Mouse (Mus musculus): ENCODE measurements around the gene Arsb. TPM values are rescaled to one million over a fixed set of nuclear protein-coding genes. Genes with fewer than 3 reads are reported as not detected.

Arsb gene
- polyA plus RNA-seq, 1 experiment from 2014 or later: 4.6 TPM

DNA sequence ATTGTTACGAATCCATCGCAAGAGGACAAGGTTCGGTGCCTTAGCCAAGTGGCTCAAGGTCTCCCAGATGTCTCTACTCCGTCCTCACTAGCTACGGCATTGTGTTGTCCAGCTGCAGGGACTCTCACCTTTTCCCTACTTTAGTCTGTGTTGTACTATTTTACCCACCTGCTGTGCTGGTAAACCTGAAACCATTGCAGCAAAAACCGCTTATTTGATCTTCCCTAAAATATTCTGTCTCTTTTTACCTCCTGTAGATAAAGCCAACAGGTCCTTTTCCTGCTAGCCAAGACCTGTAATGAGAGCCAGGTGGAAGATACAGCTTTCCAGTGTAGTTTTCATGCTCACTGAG is 58.8 kb downstream of the Arsb start:
- WGBS: 92% methylated on average over 6 of the region's 6 CpGs

GRCm38 (mm10) chr13:93837481-93838225 is 66.2 kb downstream of the Arsb start:
- no peak for ATAC-seq
- Histone ChIP-seq H3K36me3 (ENCODE audit: poor library complexity, severe bottlenecking) (no peaks in the 10 kb centered on the region), H3K4me1 (peaks cover 21% of the 10 kb centered on the region), H3K9ac (no peak overlapping the region), H3K27ac (no peak overlapping the region), H3K9me3 (replicated peaks) (no peaks in the 10 kb centered on the region), H3K27me3 (no peaks in the 10 kb centered on the region), H3K4me3 (no peak overlapping the region), H3K4me2 (no peak overlapping the region)
- WGBS: 88% methylated on average over 12 of the region's 12 CpGs

More for the DNA sequence above, 58.8 kb downstream of the Arsb start:
- no peak overlapping the region for H3K9ac ChIP-seq
- no peak for ATAC-seq
- H3K4me3 ChIP-seq: no peak overlapping the region
- H3K36me3 ChIP-seq (ENCODE audit: poor library complexity, severe bottlenecking): no peaks in the 10 kb centered on the region
- H3K27me3 ChIP-seq: no peaks in the 10 kb centered on the region
- H3K27ac ChIP-seq: no peak overlapping the region
- H3K9me3 ChIP-seq (replicated peaks): peaks cover 3% of the 10 kb centered on the region; the same call in 1 of the 2 replicates
- H3K4me1 ChIP-seq: no peaks in the 10 kb centered on the region
- no peak overlapping the region for H3K4me2 ChIP-seq

- Histone ChIP-seq H3K27ac (peak overlapping the region; percentile 73), H3K27me3 (no peaks in the 10 kb centered on the region), H3K4me2 (peak overlapping the region; percentile 24; the same call in 1 of the 2 replicates), H3K4me1 (peaks cover 21% of the 10 kb centered on the region), H3K9me3 (replicated peaks) (no peaks in the 10 kb centered on the region), H3K9ac (no peak overlapping the region), H3K4me3 (no peak overlapping the region), H3K36me3 (ENCODE audit: poor library complexity, severe bottlenecking) (no peaks in the 10 kb centered on the region)
- no peak for ATAC-seq
- WGBS: 50% methylated on average over 8 of the region's 8 CpGs
Observed at GRCm38 (mm10) chr13:93838431-93839136, 67.2 kb downstream of the Arsb start.

- Histone ChIP-seq H3K4me1 (peaks cover 21% of the 10 kb centered on the region), H3K9me3 (replicated peaks) (no peaks in the 10 kb centered on the region; the same call in 1 of the 2 replicates), H3K36me3 (ENCODE audit: poor library complexity, severe bottlenecking) (no peaks in the 10 kb centered on the region), H3K4me3 (no peak overlapping the region), H3K27me3 (no peaks in the 10 kb centered on the region), H3K4me2 (peak overlapping the region; percentile 24; the same call in 1 of the 2 replicates), H3K9ac (no peak overlapping the region), H3K27ac (peak overlapping the region; percentile 73)
- WGBS: 17% methylated on average over 10 of the region's 10 CpGs
- ATAC-seq: peak; percentile 97
Observed at GRCm38 (mm10) chr13:93839137-93839630, 67.8 kb downstream of the Arsb start.

DNA sequence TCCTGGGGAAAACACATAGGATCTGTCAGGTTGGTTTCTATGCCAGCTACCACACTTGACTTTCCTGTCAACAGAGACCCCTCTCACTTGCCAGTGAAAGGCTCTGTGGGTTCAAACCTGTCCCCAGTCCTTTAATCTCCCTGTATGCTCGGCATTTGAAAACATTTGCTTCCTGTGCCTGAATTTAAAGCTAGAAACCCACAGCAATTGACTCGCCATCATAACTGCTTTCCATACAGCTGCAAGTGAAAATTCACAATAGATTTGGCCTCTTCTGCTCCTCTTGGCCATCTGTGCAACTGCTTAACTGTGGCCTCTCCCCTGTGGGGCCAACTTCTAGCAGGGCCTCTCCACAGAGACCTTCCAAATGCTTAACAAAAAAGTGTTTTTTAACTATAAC is 68.3 kb downstream of the Arsb start:
- Histone ChIP-seq H3K9ac (no peak overlapping the region), H3K4me2 (0 out of 2 replicates have a peak overlapping the region, but pooled peaks have one; percentile 24), H3K4me3 (no peak overlapping the region), H3K4me1 (peaks cover 21% of the 10 kb centered on the region), H3K27ac (peak overlapping the region; percentile 73), H3K9me3 (replicated peaks) (no peaks in the 10 kb centered on the region; the same call in 1 of the 2 replicates), H3K36me3 (ENCODE audit: poor library complexity, severe bottlenecking) (no peaks in the 10 kb centered on the region), H3K27me3 (no peaks in the 10 kb centered on the region)
- WGBS: 25% methylated on average over 2 of the region's 2 CpGs
- ATAC-seq: peak; percentile 42; the same call in 1 of the 2 replicates

DNA sequence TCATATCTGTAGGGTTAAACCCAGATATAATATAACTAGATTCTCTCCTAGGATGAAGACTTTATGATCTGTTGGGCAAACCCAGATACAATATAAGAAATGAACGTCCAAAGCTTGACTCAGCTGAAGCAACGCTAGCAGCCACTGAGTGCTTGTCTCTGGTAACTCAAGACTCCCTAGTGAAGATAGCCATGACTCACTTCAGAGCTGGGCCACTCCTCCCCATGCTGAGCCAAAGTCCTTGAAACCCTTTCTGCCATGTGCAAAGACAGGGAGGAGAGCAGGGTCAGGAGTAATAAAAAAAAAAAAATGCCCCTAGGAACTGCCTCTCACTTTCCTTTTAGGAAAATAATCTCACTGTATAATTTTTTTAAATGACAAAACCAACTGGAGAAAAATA is 68.7 kb downstream of the Arsb start:
- WGBS: 83% methylated on average over 2 of the region's 2 CpGs
- Histone ChIP-seq H3K27me3 (no peaks in the 10 kb centered on the region), H3K4me3 (no peak overlapping the region), H3K4me1 (peaks cover 21% of the 10 kb centered on the region), H3K27ac (peak overlapping the region; percentile 73), H3K9ac (no peak overlapping the region), H3K9me3 (replicated peaks) (no peaks in the 10 kb centered on the region; the same call in 1 of the 2 replicates), H3K36me3 (ENCODE audit: poor library complexity, severe bottlenecking) (no peaks in the 10 kb centered on the region), H3K4me2 (no peak overlapping the region)
- no peak for ATAC-seq

- H3K36me3 ChIP-seq (ENCODE audit: poor library complexity, severe bottlenecking): no peaks in the 10 kb centered on the region
- no peaks in the 10 kb centered on the region for H3K4me1 ChIP-seq
- H3K4me3 ChIP-seq: no peak overlapping the region
- no peak overlapping the region for H3K4me2 ChIP-seq
- H3K27me3 ChIP-seq: no peaks in the 10 kb centered on the region
- 89% methylated on average over 10 of the region's 10 CpGs for WGBS
- H3K27ac ChIP-seq: no peak overlapping the region
- H3K9ac ChIP-seq: no peak overlapping the region
- H3K9me3 ChIP-seq (replicated peaks): no peaks in the 10 kb centered on the region; the same call in 1 of the 2 replicates
- ATAC-seq: no peak
Observed at GRCm38 (mm10) chr13:93846831-93847518, 75.5 kb downstream of the Arsb start.

DNA sequence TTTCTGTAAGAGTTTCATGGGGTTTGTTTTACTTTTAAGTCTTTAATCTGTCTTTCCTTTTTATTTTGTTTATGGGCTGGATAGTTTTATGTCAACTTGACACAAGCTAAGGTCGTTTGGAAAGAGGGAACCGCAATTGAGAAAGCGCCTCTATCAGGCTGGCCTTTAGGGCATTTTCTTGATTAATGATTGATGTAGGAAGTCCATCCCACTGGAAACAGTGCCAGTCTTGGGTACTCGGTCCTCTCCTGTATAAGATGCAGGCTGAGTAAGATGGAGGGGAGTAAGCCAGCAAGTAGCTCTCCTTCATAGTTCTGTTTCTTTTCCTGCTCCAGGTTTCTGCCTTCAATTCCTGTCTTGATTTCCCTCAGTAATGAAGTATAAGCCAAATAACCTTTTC is 76.2 kb downstream of the Arsb start:
- Histone ChIP-seq H3K4me2 (no peak overlapping the region), H3K4me1 (no peaks in the 10 kb centered on the region), H3K36me3 (ENCODE audit: poor library complexity, severe bottlenecking) (no peaks in the 10 kb centered on the region), H3K9ac (no peak overlapping the region), H3K9me3 (replicated peaks) (no peaks in the 10 kb centered on the region; the same call in 1 of the 2 replicates), H3K27ac (no peak overlapping the region), H3K27me3 (no peaks in the 10 kb centered on the region), H3K4me3 (no peak overlapping the region)
- WGBS: 69% methylated on average over 4 of the region's 4 CpGs
- no peak for ATAC-seq

GRCm38 (mm10) chr13:93848615-93849014 is 77.2 kb downstream of the Arsb start:
- ATAC-seq: no peak
- WGBS: 88% methylated on average over 6 of the region's 6 CpGs
- Histone ChIP-seq H3K4me3 (no peak overlapping the region), H3K4me2 (no peak overlapping the region), H3K27ac (no peak overlapping the region), H3K4me1 (no peaks in the 10 kb centered on the region), H3K36me3 (ENCODE audit: poor library complexity, severe bottlenecking) (no peaks in the 10 kb centered on the region), H3K9me3 (replicated peaks) (no peaks in the 10 kb centered on the region; the same call in 1 of the 2 replicates), H3K9ac (no peak overlapping the region), H3K27me3 (no peaks in the 10 kb centered on the region)

GRCm38 (mm10) chr13:93849751-93850355 is 78.4 kb downstream of the Arsb start:
- no peaks in the 10 kb centered on the region for H3K27me3 ChIP-seq
- no peak for ATAC-seq
- no peaks in the 10 kb centered on the region for H3K4me1 ChIP-seq
- no peak overlapping the region for H3K4me3 ChIP-seq
- 86% methylated on average over 5 of the region's 5 CpGs for WGBS
- no peak overlapping the region for H3K9ac ChIP-seq
- no peak overlapping the region for H3K27ac ChIP-seq
- no peaks in the 10 kb centered on the region for H3K36me3 ChIP-seq (ENCODE audit: poor library complexity, severe bottlenecking)
- no peaks in the 10 kb centered on the region for H3K9me3 ChIP-seq (replicated peaks)
- H3K4me2 ChIP-seq: no peak overlapping the region

DNA sequence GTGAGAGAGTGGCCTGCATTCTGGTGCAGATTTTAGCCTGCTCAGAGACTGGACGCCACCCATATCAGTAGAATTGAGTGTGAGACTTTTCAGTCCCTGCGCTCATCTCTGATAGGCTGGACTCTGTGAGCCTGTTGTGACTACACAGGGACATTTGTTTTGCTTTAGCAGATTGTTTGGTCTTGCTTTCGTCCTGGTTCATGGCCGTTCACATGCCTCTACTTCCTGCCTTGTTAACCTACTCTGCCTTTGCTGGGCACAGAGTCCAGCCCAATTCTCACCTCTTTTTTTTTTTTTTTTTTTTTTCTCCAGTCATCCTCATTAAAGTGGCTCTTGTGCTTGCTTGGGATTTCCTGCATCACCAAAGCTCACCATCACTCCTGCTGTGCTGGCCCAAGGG is 79.2 kb downstream of the Arsb start:
- H3K27ac ChIP-seq: no peak overlapping the region
- no peak overlapping the region for H3K4me3 ChIP-seq
- H3K4me2 ChIP-seq: no peak overlapping the region
- no peaks in the 10 kb centered on the region for H3K9me3 ChIP-seq (replicated peaks)
- no peak overlapping the region for H3K9ac ChIP-seq
- no peaks in the 10 kb centered on the region for H3K4me1 ChIP-seq
- ATAC-seq: no peak
- WGBS: 65% methylated on average over 4 of the region's 4 CpGs
- no peaks in the 10 kb centered on the region for H3K27me3 ChIP-seq
- no peaks in the 10 kb centered on the region for H3K36me3 ChIP-seq (ENCODE audit: poor library complexity, severe bottlenecking)
